Mouse (Mus musculus): ENCODE measurements around the gene Dlg2.

DNA sequence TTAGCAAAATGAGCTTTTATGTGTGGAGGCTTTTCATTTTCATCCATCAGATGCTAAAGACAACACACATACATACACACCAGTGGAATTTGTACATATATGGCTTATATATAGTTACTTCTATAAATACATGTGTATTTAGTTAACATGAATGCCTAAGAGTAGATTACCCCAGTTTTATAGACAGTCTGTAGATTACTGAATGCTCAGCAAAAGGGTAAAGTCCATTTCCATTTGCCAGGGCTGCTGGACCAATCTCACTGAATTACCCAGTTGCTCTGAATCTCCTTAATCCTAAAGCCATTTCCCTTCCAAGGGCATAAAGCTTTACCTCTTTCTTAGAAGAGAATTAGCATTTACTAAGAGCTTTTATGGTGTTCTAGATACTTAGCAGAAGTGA lies 1744.1 kb downstream of the Dlg2 start:
- TF ChIP-seq CTCF (conservative IDR thresholded peaks at IDR 0.05; ENCODE audit: low read length) (no peak), POU5F1 (IDR thresholded peaks at IDR 0.05; ENCODE audit: borderline replicate concordance, low read length) (no peak), NANOG (IDR thresholded peaks at IDR 0.05; ENCODE audit: borderline replicate concordance, low read length) (no peak)
